Mouse (Mus musculus): ENCODE results near the gene Rab8b. TPM values are rescaled to one million over a fixed set of nuclear protein-coding genes. Genes with fewer than 3 reads are reported as not detected.

Rab8b gene
- polyA plus RNA-seq (2012; rRNA removed): 13.7 and 15.3 TPM in 2 replicates

- Histone ChIP-seq H3K4me3 (replicated peaks; ENCODE audit: insufficient read depth, low read depth, low read length) (peak within 1 kb of the TSS; percentile 71), H3K27ac (ENCODE audit: insufficient read depth, low read length) (no peak within 1 kb of the TSS), H3K4me1 (ENCODE audit: control insufficient read depth, insufficient read depth, low read length) (no peaks in the 10 kb centered on the region), H3K27me3 (ENCODE audit: control insufficient read depth, insufficient read depth, low read length) (no peaks in the 10 kb centered on the region)
- peak; percentile 76 for TF ChIP-seq POLR2A (IDR thresholded peaks at IDR 0.05; ENCODE audit: borderline replicate concordance, insufficient read depth, low read length)
- no peak for TF ChIP-seq CTCF (IDR thresholded peaks at IDR 0.05; ENCODE audit: borderline replicate concordance, insufficient read depth, low read depth, low read length)
- peak; percentile 96 to 97 for DNase-seq
- under 1% methylated on average over 46 of the region's 49 CpGs for WGBS
These were observed at the start of gene Rab8b for GRCm38 (mm10) chr9:66919382-66919971. Gene Rab8b, minus strand, starts transcription at chr9:66919687.

GRCm38 (mm10) chr9:66967492-66967891 is 48.0 kb upstream of the Rab8b start:
- DNase-seq: no peak
- WGBS: 84% methylated on average over 8 of the region's 8 CpGs
- no peak for TF ChIP-seq CTCF (IDR thresholded peaks at IDR 0.05; ENCODE audit: borderline replicate concordance, insufficient read depth, low read depth, low read length)
- no peak for TF ChIP-seq POLR2A (IDR thresholded peaks at IDR 0.05; ENCODE audit: borderline replicate concordance, insufficient read depth, low read length)
- no peak overlapping the region for H3K4me3 ChIP-seq (replicated peaks; ENCODE audit: insufficient read depth, low read depth, low read length)
- H3K27ac ChIP-seq (ENCODE audit: insufficient read depth, low read length): no peak overlapping the region
- H3K4me1 ChIP-seq (ENCODE audit: control insufficient read depth, insufficient read depth, low read length): no peaks in the 10 kb centered on the region
- no peaks in the 10 kb centered on the region for H3K27me3 ChIP-seq (ENCODE audit: control insufficient read depth, insufficient read depth, low read length)

- no peak overlapping the region for H3K4me3 ChIP-seq (replicated peaks; ENCODE audit: insufficient read depth, low read depth, low read length)
- H3K4me1 ChIP-seq (ENCODE audit: control insufficient read depth, insufficient read depth, low read length): no peaks in the 10 kb centered on the region
- no peak for TF ChIP-seq CTCF (IDR thresholded peaks at IDR 0.05; ENCODE audit: borderline replicate concordance, insufficient read depth, low read depth, low read length)
- no peak for TF ChIP-seq POLR2A (IDR thresholded peaks at IDR 0.05; ENCODE audit: borderline replicate concordance, insufficient read depth, low read length)
- no peaks in the 10 kb centered on the region for H3K27me3 ChIP-seq (ENCODE audit: control insufficient read depth, insufficient read depth, low read length)
- WGBS: 63% methylated on average over 3 of the region's 3 CpGs
- no peak overlapping the region for H3K27ac ChIP-seq (ENCODE audit: insufficient read depth, low read length)
- no peak for DNase-seq
These were observed 42.0 kb upstream of the Rab8b start for GRCm38 (mm10) chr9:66961478-66961877.

GRCm38 (mm10) chr9:66957451-66957850 is 38.0 kb upstream of the Rab8b start:
- no peak overlapping the region for H3K27ac ChIP-seq (ENCODE audit: insufficient read depth, low read length)
- no peak overlapping the region for H3K4me3 ChIP-seq (replicated peaks; ENCODE audit: insufficient read depth, low read depth, low read length)
- no peaks in the 10 kb centered on the region for H3K27me3 ChIP-seq (ENCODE audit: control insufficient read depth, insufficient read depth, low read length)
- H3K4me1 ChIP-seq (ENCODE audit: control insufficient read depth, insufficient read depth, low read length): no peaks in the 10 kb centered on the region
- WGBS: 93% methylated on average over 3 of the region's 3 CpGs
- TF ChIP-seq POLR2A (IDR thresholded peaks at IDR 0.05; ENCODE audit: borderline replicate concordance, insufficient read depth, low read length): no peak
- no peak for TF ChIP-seq CTCF (IDR thresholded peaks at IDR 0.05; ENCODE audit: borderline replicate concordance, insufficient read depth, low read depth, low read length)
- no peak for DNase-seq

GRCm38 (mm10) chr9:66952886-66953285 is 33.4 kb upstream of the Rab8b start:
- Histone ChIP-seq H3K27me3 (ENCODE audit: control insufficient read depth, insufficient read depth, low read length) (no peaks in the 10 kb centered on the region), H3K27ac (ENCODE audit: insufficient read depth, low read length) (no peak overlapping the region), H3K4me1 (ENCODE audit: control insufficient read depth, insufficient read depth, low read length) (no peaks in the 10 kb centered on the region), H3K4me3 (replicated peaks; ENCODE audit: insufficient read depth, low read depth, low read length) (no peak overlapping the region)
- WGBS: 79% methylated on average over 2 of the region's 2 CpGs
- no peak for DNase-seq
- TF ChIP-seq CTCF (IDR thresholded peaks at IDR 0.05; ENCODE audit: borderline replicate concordance, insufficient read depth, low read depth, low read length) (no peak), POLR2A (IDR thresholded peaks at IDR 0.05; ENCODE audit: borderline replicate concordance, insufficient read depth, low read length) (no peak)

GRCm38 (mm10) chr9:66952321-66952720 is 32.8 kb upstream of the Rab8b start:
- DNase-seq: no peak
- WGBS: 85% methylated on average over 8 of the region's 8 CpGs
- no peak for TF ChIP-seq CTCF (IDR thresholded peaks at IDR 0.05; ENCODE audit: borderline replicate concordance, insufficient read depth, low read depth, low read length)
- TF ChIP-seq POLR2A (IDR thresholded peaks at IDR 0.05; ENCODE audit: borderline replicate concordance, insufficient read depth, low read length): no peak

GRCm38 (mm10) chr9:66948536-66948935 is 29.0 kb upstream of the Rab8b start:
- DNase-seq: no peak
- H3K27me3 ChIP-seq (ENCODE audit: control insufficient read depth, insufficient read depth, low read length): no peaks in the 10 kb centered on the region
- no peaks in the 10 kb centered on the region for H3K4me1 ChIP-seq (ENCODE audit: control insufficient read depth, insufficient read depth, low read length)
- H3K27ac ChIP-seq (ENCODE audit: insufficient read depth, low read length): no peak overlapping the region
- WGBS: 96% methylated on average over 2 of the region's 2 CpGs
- TF ChIP-seq CTCF (IDR thresholded peaks at IDR 0.05; ENCODE audit: borderline replicate concordance, insufficient read depth, low read depth, low read length) (no peak), POLR2A (IDR thresholded peaks at IDR 0.05; ENCODE audit: borderline replicate concordance, insufficient read depth, low read length) (no peak)
- H3K4me3 ChIP-seq (replicated peaks; ENCODE audit: insufficient read depth, low read depth, low read length): no peak overlapping the region

More at GRCm38 (mm10) chr9:66952321-66952720, 32.8 kb upstream of the Rab8b start:
- H3K27ac ChIP-seq (ENCODE audit: insufficient read depth, low read length): no peak overlapping the region
- H3K4me1 ChIP-seq (ENCODE audit: control insufficient read depth, insufficient read depth, low read length): no peaks in the 10 kb centered on the region
- no peaks in the 10 kb centered on the region for H3K27me3 ChIP-seq (ENCODE audit: control insufficient read depth, insufficient read depth, low read length)
- H3K4me3 ChIP-seq (replicated peaks; ENCODE audit: insufficient read depth, low read depth, low read length): no peak overlapping the region

All from cerebellum, adult 2 months (tissue).